Mouse (Mus musculus) CH12.LX (cell line): ENCODE results near the gene Ufd1. TPM values are rescaled to one million over a fixed set of nuclear protein-coding genes. Genes with fewer than 3 reads are reported as not detected.

Experiments
- DNase-seq: peaks from one replicate; pipeline ENCODE4 v3.0.0-alpha.2; 2013; ENCODE audit errors: extremely low read depth
- H3K27ac ChIP-seq: 2 replicates; pipeline ENCODE4 v1.5.1; 2012; ENCODE audit warnings: low read depth, mild to moderate bottlenecking, control low read depth, moderate library complexity; ENCODE audit not compliant: insufficient read depth
- H3K27me3 ChIP-seq: replicated peaks from 2 replicates; pipeline ENCODE3; 2012; ENCODE audit warnings: inconsistent platforms
- H3K36me3 ChIP-seq, 2 experiments: replicated peaks in 1 of 2; 2 replicates each; pipeline versions ENCODE3 to v1.6.1; 2012; ENCODE audit warnings: inconsistent platforms in 1 of 2, low read length in 1 of 2, mild to moderate bottlenecking in 1 of 2, mixed read lengths in 1 of 2, moderate library complexity in 1 of 2; ENCODE audit not compliant: control insufficient read depth in 1 of 2, insufficient read depth in 1 of 2
- H3K4me1 ChIP-seq, 2 experiments: 2 replicates each; pipeline ENCODE4 v1.6.1; 2012; ENCODE audit warnings: inconsistent platforms in 1 of 2, moderate library complexity in 1 of 2; ENCODE audit not compliant: insufficient read depth in 2 of 2, control insufficient read depth in 1 of 2
- H3K4me2 ChIP-seq: 2 replicates; pipeline ENCODE4 v1.6.1; 2012; ENCODE audit warnings: low read depth, mild to moderate bottlenecking, control low read depth; ENCODE audit not compliant: poor library complexity, insufficient read depth, severe bottlenecking
- H3K4me3 ChIP-seq, 3 experiments: fragments of 150-350 bp in 1 of 3; sonication (generic) in 1 of 3; replicated peaks in 1 of 3; 2 replicates each; pipeline versions ENCODE3 to v1.5.1; 2011 to 2012; ENCODE audit warnings: low read depth in 2 of 3, low read length in 2 of 3, mild to moderate bottlenecking in 2 of 3, moderate library complexity in 2 of 3, control low read depth in 1 of 3, improper control_type of control experiment in 1 of 3, inconsistent platforms in 1 of 3, mixed read lengths in 1 of 3; ENCODE audit not compliant: poor library complexity in 1 of 3
- H3K79me2 ChIP-seq: replicated peaks from 2 replicates; pipeline ENCODE4 v1.6.1; 2012; ENCODE audit warnings: mild to moderate bottlenecking, moderate library complexity; ENCODE audit not compliant: control insufficient read depth, poor library complexity, insufficient read depth, severe bottlenecking; ENCODE audit errors: extremely low read depth
- H3K9ac ChIP-seq: 2 replicates; pipeline ENCODE4 v1.6.1; 2012; ENCODE audit warnings: low read depth, mild to moderate bottlenecking, control low read depth, moderate library complexity; ENCODE audit not compliant: insufficient read depth
- H3K9me3 ChIP-seq: replicated peaks from 2 replicates; pipeline ENCODE3; 2012; ENCODE audit warnings: low read length, inconsistent platforms, mixed read lengths
- BHLHE40 ChIP-seq: IDR thresholded peaks from 2 replicates; pipeline ENCODE4 v1.6.1; 2011; ENCODE audit warnings: mild to moderate bottlenecking, low read depth, low read length, improper control_type of control experiment
- CHD2 ChIP-seq: IDR thresholded peaks from 2 replicates; pipeline ENCODE4 v1.6.1; 2011; ENCODE audit warnings: low read length, improper control_type of control experiment
- E2F4 ChIP-seq: IDR thresholded peaks from 2 replicates; pipeline ENCODE4 v1.6.1; 2011; ENCODE audit warnings: low read depth, low read length, improper control_type of control experiment; ENCODE audit not compliant: insufficient replicate concordance
- ETS1 ChIP-seq: conservative IDR thresholded peaks from 2 replicates; pipeline ENCODE4 v1.6.1; 2012; ENCODE audit warnings: low read depth, mild to moderate bottlenecking, inconsistent platforms, low read length, improper control_type of control experiment, moderate library complexity
- GABPA ChIP-seq: IDR thresholded peaks from 2 replicates; pipeline ENCODE4 v1.6.1; 2012; ENCODE audit warnings: low read depth, low read length, improper control_type of control experiment, inconsistent platforms; ENCODE audit not compliant: insufficient replicate concordance
- HCFC1 ChIP-seq: IDR thresholded peaks from 2 replicates; pipeline ENCODE4 v1.6.1; 2012; ENCODE audit warnings: low read depth, mild to moderate bottlenecking, inconsistent platforms, low read length, improper control_type of control experiment
- IRF4 ChIP-seq: IDR thresholded peaks from 2 replicates; pipeline ENCODE4 v1.6.1; 2014; ENCODE audit warnings: low read depth, mild to moderate bottlenecking, inconsistent platforms, low read length, improper control_type of control experiment
- KAT2A ChIP-seq: IDR thresholded peaks from 2 replicates; pipeline ENCODE4 v1.6.1; 2012; ENCODE audit warnings: low read length, improper control_type of control experiment, inconsistent platforms; ENCODE audit not compliant: insufficient replicate concordance
- MAX ChIP-seq: IDR thresholded peaks from 2 replicates; pipeline ENCODE4 v1.6.1; 2011; ENCODE audit warnings: low read length, improper control_type of control experiment
- MAZ ChIP-seq: IDR thresholded peaks from 2 replicates; pipeline ENCODE4 v1.6.1; 2012; ENCODE audit warnings: low read depth, mild to moderate bottlenecking, inconsistent platforms, low read length, improper control_type of control experiment, moderate library complexity
- MXI1 ChIP-seq: IDR thresholded peaks from 2 replicates; pipeline ENCODE4 v1.6.1; 2011; ENCODE audit warnings: mild to moderate bottlenecking, low read depth, low read length, improper control_type of control experiment
- NELFE ChIP-seq: IDR thresholded peaks from 2 replicates; pipeline ENCODE4 v1.6.1; 2011; ENCODE audit warnings: low read depth, low read length, improper control_type of control experiment
- NRF1 ChIP-seq: IDR thresholded peaks from 2 replicates; pipeline ENCODE4 v1.6.1; 2014; ENCODE audit warnings: low read depth, mild to moderate bottlenecking, inconsistent platforms, low read length, improper control_type of control experiment, moderate library complexity
- PAX5 ChIP-seq: IDR thresholded peaks from 2 replicates; pipeline ENCODE4 v1.6.1; 2012; ENCODE audit warnings: low read length, inconsistent platforms, mixed read lengths
- POLR2A ChIP-seq: IDR thresholded peaks from 2 replicates; pipeline ENCODE4 v1.6.1; 2011; ENCODE audit warnings: low read depth, mild to moderate bottlenecking, improper control_type of control experiment, low read length
- POLR2AphosphoS2 ChIP-seq: IDR thresholded peaks from 2 replicates; pipeline ENCODE4 v1.6.1; 2011; ENCODE audit warnings: low read depth, low read length, improper control_type of control experiment
- RAD21 ChIP-seq: IDR thresholded peaks from 2 replicates; pipeline ENCODE4 v1.6.1; 2011; ENCODE audit warnings: low read depth, mild to moderate bottlenecking, low read length, improper control_type of control experiment, moderate library complexity
- RCOR1 ChIP-seq: conservative IDR thresholded peaks from 2 replicates; pipeline ENCODE4 v1.6.1; 2012; ENCODE audit warnings: low read depth, mild to moderate bottlenecking, inconsistent platforms, low read length, improper control_type of control experiment
- SIN3A ChIP-seq: IDR thresholded peaks from 2 replicates; pipeline ENCODE4 v1.6.1; 2012; ENCODE audit warnings: low read length, improper control_type of control experiment, inconsistent platforms
- TBP ChIP-seq: conservative IDR thresholded peaks from 2 replicates; pipeline ENCODE4 v1.6.1; 2011; ENCODE audit warnings: low read depth, low read length, improper control_type of control experiment
- USF1 ChIP-seq: IDR thresholded peaks from 2 replicates; pipeline ENCODE4 v1.6.1; 2014; ENCODE audit warnings: low read depth, mild to moderate bottlenecking, inconsistent platforms, low read length, improper control_type of control experiment
- ZKSCAN1 ChIP-seq: IDR thresholded peaks from 2 replicates; pipeline ENCODE4 v1.6.1; 2012; ENCODE audit warnings: low read depth, inconsistent platforms, low read length, improper control_type of control experiment, borderline replicate concordance
- ZMIZ1 ChIP-seq: IDR thresholded peaks from 2 replicates; pipeline ENCODE4 v1.6.1; 2012; ENCODE audit warnings: low read depth, mild to moderate bottlenecking, inconsistent platforms, low read length, improper control_type of control experiment
- ZNF384 ChIP-seq: IDR thresholded peaks from 2 replicates; pipeline ENCODE4 v1.6.1; 2012; ENCODE audit warnings: low read depth, low read length, improper control_type of control experiment, inconsistent platforms
- dilution Hi-C: fragments of 300-500 bp; cut with MboI; formaldehyde crosslinking; loops from 2 replicates; pipeline ENCODE4 v1.14.3; 2020; ENCODE audit warnings: low sequenced_read_pairs; ENCODE audit not compliant: extremely low pct_unique_long_range_greater_than_20kb, extremely low pct_ligation_motif_present
- in situ Hi-C: fragments of 300-500 bp; cut with MboI; formaldehyde crosslinking; loops from 3 replicates; pipeline ENCODE4 v1.14.3; 2019; ENCODE audit warnings: low sequenced_read_pairs, low pct_ligation_motif_present, low pct_unique_long_range_greater_than_20kb, mixed read lengths
- polyA plus RNA-seq: library from polyadenylated mRNA; unstranded; fragments of >175 nt; gene quantifications from 2 replicates; pipeline ENCODE4 v1.2.1, GENCODE M21; 2012; ENCODE audit warnings: low read depth; ENCODE audit not compliant: insufficient read length
- total RNA-seq, 2 experiments: library from RNA; depleted of rRNA; stranded (reverse); fragments of 300-350 nt in 1 of 2; fragments of >200 nt in 1 of 2; gene quantifications; 2 replicates each; pipeline ENCODE4 v1.2.3; 2012 to 2014

Gene Ufd1
- total and polyA plus RNA-seq, 3 experiments = 43.6 to 80.8 (median 62.6) TPM

GRCm38 (mm10) chr16:18778461-18778860 is 33.1 kb upstream of the Ufd1 start:
- no peak overlapping the region for H3K27ac ChIP-seq
- peaks cover 4% of the 10 kb centered on the region for H3K9me3 ChIP-seq
- H3K79me2 ChIP-seq = no peaks in the 10 kb centered on the region
- in situ Hi-C loops = loop anchor here (5.0 kb wide), 1 partner anchor 81 kb away; no protein-coding TSS in a partner anchor
- dilution Hi-C loops = no loop called here
- no peak for DNase-seq
- H3K4me2 ChIP-seq = no peak overlapping the region
- H3K4me3 ChIP-seq = no peak overlapping the region
- H3K4me1 ChIP-seq = no peaks in the 10 kb centered on the region
- no peaks in the 10 kb centered on the region for H3K27me3 ChIP-seq
- peaks cover 40 to 76% of the 10 kb centered on the region in 2 experiments for H3K36me3 ChIP-seq
- no peak for TF ChIP-seq USF1
- TF ChIP-seq MAX = no peak
- no peak for TF ChIP-seq ZMIZ1
- TF ChIP-seq ZKSCAN1 = no peak
- TF ChIP-seq POLR2AphosphoS2 = no peak
- no peak for TF ChIP-seq BHLHE40
- no peak for TF ChIP-seq RAD21
- no peak for TF ChIP-seq ETS1
- TF ChIP-seq GABPA = no peak
- no peak for TF ChIP-seq POLR2A
- TF ChIP-seq RCOR1 = no peak
- no peak for TF ChIP-seq MAZ
- no peak for TF ChIP-seq SIN3A
- no peak for TF ChIP-seq MXI1
- no peak for TF ChIP-seq NELFE
- TF ChIP-seq CHD2 = no peak
- no peak for TF ChIP-seq E2F4
- no peak for TF ChIP-seq IRF4
- TF ChIP-seq TBP = no peak
- no peak overlapping the region for H3K9ac ChIP-seq

- no peak for DNase-seq
- TF ChIP-seq ZNF384 (no peak), POLR2AphosphoS2 (no peak), HCFC1 (no peak), POLR2A (no peak), NELFE (no peak), NRF1 (no peak), KAT2A (no peak), MAZ (no peak), MAX (no peak), PAX5 (no peak), TBP (no peak)
Measured at GRCm38 (mm10) chr16:18781810-18782209, 29.8 kb upstream of the Ufd1 start.

More at GRCm38 (mm10) chr16:18781810-18782209, 29.8 kb upstream of the Ufd1 start:
- peaks cover 67 to 95% of the 10 kb centered on the region in 2 experiments for H3K36me3 ChIP-seq
- H3K4me1 ChIP-seq = no peaks in the 10 kb centered on the region
- peaks cover 4% of the 10 kb centered on the region for H3K9me3 ChIP-seq
- no peak overlapping the region for H3K4me2 ChIP-seq
- H3K4me3 ChIP-seq = no peak overlapping the region
- H3K27ac ChIP-seq = no peak overlapping the region
- no peaks in the 10 kb centered on the region for H3K79me2 ChIP-seq
- H3K9ac ChIP-seq = no peak overlapping the region
- no peaks in the 10 kb centered on the region for H3K27me3 ChIP-seq
- in situ Hi-C loops (no loop called here), dilution Hi-C loops (no loop called here)
